Mouse (Mus musculus) kidney, postnatal 25 days (tissue): ENCODE results near the gene Prcc.
"Not testable (repeated sequence)": the region's sequence is repeated elsewhere in the genome, so short reads cannot be mapped to it uniquely, and the experiment has no call there.

Experiments
- DNase-seq, 2 experiments: peaks; one replicate each; pipeline ENCODE4 v3.0.0; 2021; ENCODE audit warnings: mixed read lengths in 2 of 2

The Prcc gene

GRCm38 (mm10) chr3:87844981-87845380, 40.4 kb downstream of the Prcc start:
- no peak for DNase-seq

GRCm38 (mm10) chr3:87840858-87841257, 44.5 kb downstream of the Prcc start:
- no peak for DNase-seq

GRCm38 (mm10) chr3:87838622-87839021, 46.8 kb downstream of the Prcc start:
- peak; percentile 70 to 90 for DNase-seq

- peak in 1 of 2 experiments; percentile 47 for DNase-seq
Measured at GRCm38 (mm10) chr3:87833482-87833881, 51.9 kb downstream of the Prcc start.

GRCm38 (mm10) chr3:87832109-87832859, 53.1 kb downstream of the Prcc start:
- no peak for DNase-seq

GRCm38 (mm10) chr3:87829025-87829424, 56.4 kb downstream of the Prcc start:
- DNase-seq = no peak

GRCm38 (mm10) chr3:87828435-87828834, 57.0 kb downstream of the Prcc start:
- no peak for DNase-seq

- DNase-seq = not testable (repeated sequence)
Measured at GRCm38 (mm10) chr3:87824206-87824605, 61.2 kb downstream of the Prcc start, which contains the start of gene Pear1. Gene Pear1, minus strand, starts transcription at chr3:87824306.

- DNase-seq = no peak
Measured at GRCm38 (mm10) chr3:87818226-87818625, 67.2 kb downstream of the Prcc start.

GRCm38 (mm10) chr3:87816646-87817093, 68.7 kb downstream of the Prcc start:
- peak; percentile 81 to 92 for DNase-seq

GRCm38 (mm10) chr3:87816166-87816565, 69.2 kb downstream of the Prcc start:
- DNase-seq = peak in 1 of 2 experiments; percentile 14

GRCm38 (mm10) chr3:87812873-87813272, 72.5 kb downstream of the Prcc start:
- peak; percentile 40 to 57 for DNase-seq

- no peak for DNase-seq
Measured at GRCm38 (mm10) chr3:87812413-87812812, 73.0 kb downstream of the Prcc start.

- no peak for DNase-seq
Measured at GRCm38 (mm10) chr3:87811297-87811696, 74.1 kb downstream of the Prcc start.

- DNase-seq = peak in 1 of 2 experiments; percentile 59
Measured at GRCm38 (mm10) chr3:87809322-87809962, 76.0 kb downstream of the Prcc start.
